Mouse (Mus musculus) liver, adult 2 months (tissue): ENCODE measurements around the gene Tyro3.

Source experiments
- CTCF ChIP-seq: fragments of 200-500 bp; IDR thresholded peaks from 2 replicates; pipeline ENCODE4 v1.5.1; 2011; ENCODE audit warnings: low read depth, low read length, control low read depth
- POLR2A ChIP-seq: fragments of 200-500 bp; IDR thresholded peaks from 2 replicates; pipeline ENCODE4 v1.6.1; 2011; ENCODE audit warnings: low read length, control low read depth; ENCODE audit not compliant: insufficient read depth; ENCODE audit errors: extremely low read depth

GRCm38 (mm10) chr2:119803618-119804274, 6.2 kb downstream of the Tyro3 start:
- TF ChIP-seq CTCF (no peak), POLR2A (no peak)
